Mouse (Mus musculus): Measurements from ENCODE around the gene Wfdc1. TPM values are rescaled to one million over a fixed set of nuclear protein-coding genes. Genes with fewer than 3 reads are reported as not detected.

Wfdc1 gene
- polyA plus RNA-seq (2014; fragmentation: Nextera tagmentation; extraction: Ambion mirVana), result 2.1 and 2.3 TPM in 2 replicates

GRCm38 (mm10) chr8:119666219-119666951 is at the start of gene Wfdc1:
Gene Wfdc1 (plus strand): TSS chr8:119666365.
- no peaks in the 10 kb centered on the region for H3K36me3 ChIP-seq (ENCODE audit: control insufficient read depth, insufficient read depth, low read length)
- no peak within 1 kb of the TSS for H3K27ac ChIP-seq (ENCODE audit: low read depth, low read length)
- 0 out of 2 replicates have a peak within 1 kb of the TSS, but pooled peaks have one; percentile 18 for H3K9ac ChIP-seq (ENCODE audit: low read depth, low read length)
- H3K9me3 ChIP-seq (replicated peaks; ENCODE audit: control insufficient read depth, low read length), result no peaks in the 10 kb centered on the region
- peaks cover 21% of the 10 kb centered on the region for H3K4me1 ChIP-seq (ENCODE audit: control insufficient read depth, insufficient read depth, low read length)
- 16% methylated on average over 14 of the region's 14 CpGs for WGBS (ENCODE audit: insufficient replicate concordance)
- H3K4me2 ChIP-seq, result peak within 1 kb of the TSS; percentile 43
- no peaks in the 10 kb centered on the region; the same call in 1 of the 2 replicates for H3K27me3 ChIP-seq (ENCODE audit: control insufficient read depth, insufficient read depth, low read length)
- ATAC-seq (replicated peaks; ENCODE audit: insufficient number of reproducible peaks, low FRiP score, low TSS enrichment), result no peak
- H3K4me3 ChIP-seq (ENCODE audit: low read depth, low read length), result no peak within 1 kb of the TSS

GRCm38 (mm10) chr8:119616811-119617210 is 49.4 kb upstream of the Wfdc1 start:
- Histone ChIP-seq H3K27me3 (ENCODE audit: control insufficient read depth, insufficient read depth, low read length) (0 out of 2 replicates have a peak, but pooled peaks cover 7% of the 10 kb centered on the region), H3K9me3 (replicated peaks; ENCODE audit: control insufficient read depth, low read length) (no peaks in the 10 kb centered on the region), H3K9ac (ENCODE audit: low read depth, low read length) (no peak overlapping the region), H3K36me3 (ENCODE audit: control insufficient read depth, insufficient read depth, low read length) (no peaks in the 10 kb centered on the region), H3K27ac (ENCODE audit: low read depth, low read length) (no peak overlapping the region), H3K4me2 (no peak overlapping the region), H3K4me3 (ENCODE audit: low read depth, low read length) (no peak overlapping the region), H3K4me1 (ENCODE audit: control insufficient read depth, insufficient read depth, low read length) (peaks cover 9% of the 10 kb centered on the region)
- ATAC-seq (replicated peaks; ENCODE audit: insufficient number of reproducible peaks, low FRiP score, low TSS enrichment), result no peak
- WGBS (ENCODE audit: insufficient replicate concordance), result 81% methylated on average over 4 of the region's 4 CpGs

GRCm38 (mm10) chr8:119617586-119617985 is 48.6 kb upstream of the Wfdc1 start:
- Histone ChIP-seq H3K4me2 (no peak overlapping the region), H3K27me3 (ENCODE audit: control insufficient read depth, insufficient read depth, low read length) (0 out of 2 replicates have a peak, but pooled peaks cover 7% of the 10 kb centered on the region), H3K4me3 (ENCODE audit: low read depth, low read length) (no peak overlapping the region), H3K36me3 (ENCODE audit: control insufficient read depth, insufficient read depth, low read length) (no peaks in the 10 kb centered on the region), H3K27ac (ENCODE audit: low read depth, low read length) (no peak overlapping the region), H3K4me1 (ENCODE audit: control insufficient read depth, insufficient read depth, low read length) (peaks cover 9% of the 10 kb centered on the region), H3K9me3 (replicated peaks; ENCODE audit: control insufficient read depth, low read length) (no peaks in the 10 kb centered on the region), H3K9ac (ENCODE audit: low read depth, low read length) (no peak overlapping the region)
- WGBS (ENCODE audit: insufficient replicate concordance), result 84% methylated on average over 5 of the region's 5 CpGs
- ATAC-seq (replicated peaks; ENCODE audit: insufficient number of reproducible peaks, low FRiP score, low TSS enrichment), result no peak

GRCm38 (mm10) chr8:119618887-119619286 is 47.3 kb upstream of the Wfdc1 start:
- WGBS (ENCODE audit: insufficient replicate concordance), result 42% methylated on average over 5 of the region's 5 CpGs
- H3K4me3 ChIP-seq (ENCODE audit: low read depth, low read length), result no peak overlapping the region
- ATAC-seq (replicated peaks; ENCODE audit: insufficient number of reproducible peaks, low FRiP score, low TSS enrichment), result no peak

GRCm38 (mm10) chr8:119620116-119620840 is 45.9 kb upstream of the Wfdc1 start:
- no peak overlapping the region; the same call in 1 of the 2 replicates for H3K4me2 ChIP-seq
- no peak for ATAC-seq (replicated peaks; ENCODE audit: insufficient number of reproducible peaks, low FRiP score, low TSS enrichment)
- WGBS (ENCODE audit: insufficient replicate concordance), result 60% methylated on average over 6 of the region's 6 CpGs
- no peak overlapping the region for H3K9ac ChIP-seq (ENCODE audit: low read depth, low read length)
- no peaks in the 10 kb centered on the region for H3K36me3 ChIP-seq (ENCODE audit: control insufficient read depth, insufficient read depth, low read length)
- no peaks in the 10 kb centered on the region for H3K9me3 ChIP-seq (replicated peaks; ENCODE audit: control insufficient read depth, low read length)
- H3K27ac ChIP-seq (ENCODE audit: low read depth, low read length), result no peak overlapping the region
- peaks cover under 1% of the 10 kb centered on the region for H3K27me3 ChIP-seq (ENCODE audit: control insufficient read depth, insufficient read depth, low read length)
- peaks cover 9% of the 10 kb centered on the region for H3K4me1 ChIP-seq (ENCODE audit: control insufficient read depth, insufficient read depth, low read length)
- H3K4me3 ChIP-seq (ENCODE audit: low read depth, low read length), result no peak overlapping the region

More at GRCm38 (mm10) chr8:119618887-119619286, 47.3 kb upstream of the Wfdc1 start:
- H3K27me3 ChIP-seq (ENCODE audit: control insufficient read depth, insufficient read depth, low read length), result peaks cover 7% of the 10 kb centered on the region; the same call in 1 of the 2 replicates
- H3K9me3 ChIP-seq (replicated peaks; ENCODE audit: control insufficient read depth, low read length), result no peaks in the 10 kb centered on the region
- H3K4me1 ChIP-seq (ENCODE audit: control insufficient read depth, insufficient read depth, low read length), result peaks cover 9% of the 10 kb centered on the region
- no peaks in the 10 kb centered on the region for H3K36me3 ChIP-seq (ENCODE audit: control insufficient read depth, insufficient read depth, low read length)
- no peak overlapping the region for H3K4me2 ChIP-seq
- no peak overlapping the region for H3K27ac ChIP-seq (ENCODE audit: low read depth, low read length)
- H3K9ac ChIP-seq (ENCODE audit: low read depth, low read length), result no peak overlapping the region

- no peak for ATAC-seq (replicated peaks; ENCODE audit: insufficient number of reproducible peaks, low FRiP score, low TSS enrichment)
These were observed 45.2 kb upstream of the Wfdc1 start for GRCm38 (mm10) chr8:119620848-119621465.

GRCm38 (mm10) chr8:119622555-119622954 is 43.6 kb upstream of the Wfdc1 start:
- Histone ChIP-seq H3K27me3 (ENCODE audit: control insufficient read depth, insufficient read depth, low read length) (peaks cover 3% of the 10 kb centered on the region), H3K4me3 (ENCODE audit: low read depth, low read length) (no peak overlapping the region), H3K36me3 (ENCODE audit: control insufficient read depth, insufficient read depth, low read length) (no peaks in the 10 kb centered on the region), H3K9me3 (replicated peaks; ENCODE audit: control insufficient read depth, low read length) (no peaks in the 10 kb centered on the region), H3K9ac (ENCODE audit: low read depth, low read length) (no peak overlapping the region), H3K4me1 (ENCODE audit: control insufficient read depth, insufficient read depth, low read length) (peaks cover 13% of the 10 kb centered on the region), H3K4me2 (no peak overlapping the region), H3K27ac (ENCODE audit: low read depth, low read length) (no peak overlapping the region)
- WGBS (ENCODE audit: insufficient replicate concordance), result 54% methylated on average over 4 of the region's 4 CpGs
- no peak for ATAC-seq (replicated peaks; ENCODE audit: insufficient number of reproducible peaks, low FRiP score, low TSS enrichment)

More at GRCm38 (mm10) chr8:119620848-119621465, 45.2 kb upstream of the Wfdc1 start:
- 62% methylated on average over 14 of the region's 14 CpGs for WGBS (ENCODE audit: insufficient replicate concordance)
- Histone ChIP-seq H3K27ac (ENCODE audit: low read depth, low read length) (no peak overlapping the region), H3K27me3 (ENCODE audit: control insufficient read depth, insufficient read depth, low read length) (peaks cover 3% of the 10 kb centered on the region), H3K4me2 (no peak overlapping the region; the same call in 1 of the 2 replicates), H3K9ac (ENCODE audit: low read depth, low read length) (no peak overlapping the region), H3K36me3 (ENCODE audit: control insufficient read depth, insufficient read depth, low read length) (no peaks in the 10 kb centered on the region), H3K4me1 (ENCODE audit: control insufficient read depth, insufficient read depth, low read length) (peaks cover 9% of the 10 kb centered on the region), H3K4me3 (ENCODE audit: low read depth, low read length) (no peak overlapping the region), H3K9me3 (replicated peaks; ENCODE audit: control insufficient read depth, low read length) (no peaks in the 10 kb centered on the region)

- ATAC-seq (replicated peaks; ENCODE audit: insufficient number of reproducible peaks, low FRiP score, low TSS enrichment), result no peak
- no peak overlapping the region for H3K27ac ChIP-seq (ENCODE audit: low read depth, low read length)
- 81% methylated on average over 8 of the region's 8 CpGs for WGBS (ENCODE audit: insufficient replicate concordance)
- H3K4me1 ChIP-seq (ENCODE audit: control insufficient read depth, insufficient read depth, low read length), result peaks cover 14% of the 10 kb centered on the region
- H3K4me3 ChIP-seq (ENCODE audit: low read depth, low read length), result no peak overlapping the region
- H3K9me3 ChIP-seq (replicated peaks; ENCODE audit: control insufficient read depth, low read length), result no peaks in the 10 kb centered on the region
- H3K36me3 ChIP-seq (ENCODE audit: control insufficient read depth, insufficient read depth, low read length), result no peaks in the 10 kb centered on the region
- no peak overlapping the region for H3K4me2 ChIP-seq
- H3K9ac ChIP-seq (ENCODE audit: low read depth, low read length), result no peak overlapping the region
- peaks cover 3% of the 10 kb centered on the region for H3K27me3 ChIP-seq (ENCODE audit: control insufficient read depth, insufficient read depth, low read length)
These were observed 43.1 kb upstream of the Wfdc1 start for GRCm38 (mm10) chr8:119623061-119623460.
